Mouse (Mus musculus) megakaryocyte, adult 5-6 weeks (primary cell): Measurements from ENCODE around the gene Ctps2. TPM values are rescaled to one million over a fixed set of nuclear protein-coding genes. Genes with fewer than 3 reads are reported as not detected.
A peak's percentile ranks its signal among the peaks of the same experiment; 100 is the strongest.
"Not testable (repeated sequence)": the region's sequence is repeated elsewhere in the genome, so short reads cannot be mapped to it uniquely, and the experiment has no call there.

Experiments used
- ATAC-seq: 2 replicates; pipeline ENCODE4 v1.8.0; 2016; ENCODE audit warnings: mild to moderate bottlenecking, inconsistent platforms; ENCODE audit not compliant: poor library complexity, severe bottlenecking
- total RNA-seq, 2 experiments: library from RNA; stranded (forward) in 1 of 2; stranded (reverse) in 1 of 2; fragments of 153-499, 151-499 nt in 1 of 2; fragments of 221-1000, 200-1000 nt in 1 of 2; gene quantifications; 2 replicates each; pipeline versions ENCODE4 v1.2.3 to v1.2.4; 2015 to 2017

Gene Ctps2
- 172 and 190 TPM in 2 replicates for total RNA-seq (2015)
- 87.4 and 88.7 TPM in 2 replicates for total RNA-seq (2017)

DNA sequence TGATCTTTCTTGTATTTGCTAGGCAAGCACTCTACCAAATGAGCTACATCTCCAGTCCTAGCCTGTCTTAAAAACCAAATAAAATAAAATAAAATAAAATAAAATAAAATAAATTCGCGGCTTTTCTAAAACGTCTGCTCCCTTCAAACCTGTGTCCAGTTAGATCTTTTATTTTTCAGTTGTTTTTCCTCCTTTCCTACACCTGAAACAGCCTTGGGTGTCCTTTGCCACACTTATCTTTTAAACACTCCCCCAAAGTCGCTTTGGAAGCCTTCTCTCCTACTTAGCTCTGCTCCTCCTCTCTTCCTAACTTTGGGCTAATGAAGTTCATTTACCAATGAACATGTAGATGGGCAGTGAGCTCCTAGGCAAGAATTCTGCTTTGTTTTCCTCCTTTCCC, at the start of gene Ctps2:
Ctps2 (plus strand) TSS at position 301 of the 400 bp plus-strand sequence.
- no peak for ATAC-seq

DNA sequence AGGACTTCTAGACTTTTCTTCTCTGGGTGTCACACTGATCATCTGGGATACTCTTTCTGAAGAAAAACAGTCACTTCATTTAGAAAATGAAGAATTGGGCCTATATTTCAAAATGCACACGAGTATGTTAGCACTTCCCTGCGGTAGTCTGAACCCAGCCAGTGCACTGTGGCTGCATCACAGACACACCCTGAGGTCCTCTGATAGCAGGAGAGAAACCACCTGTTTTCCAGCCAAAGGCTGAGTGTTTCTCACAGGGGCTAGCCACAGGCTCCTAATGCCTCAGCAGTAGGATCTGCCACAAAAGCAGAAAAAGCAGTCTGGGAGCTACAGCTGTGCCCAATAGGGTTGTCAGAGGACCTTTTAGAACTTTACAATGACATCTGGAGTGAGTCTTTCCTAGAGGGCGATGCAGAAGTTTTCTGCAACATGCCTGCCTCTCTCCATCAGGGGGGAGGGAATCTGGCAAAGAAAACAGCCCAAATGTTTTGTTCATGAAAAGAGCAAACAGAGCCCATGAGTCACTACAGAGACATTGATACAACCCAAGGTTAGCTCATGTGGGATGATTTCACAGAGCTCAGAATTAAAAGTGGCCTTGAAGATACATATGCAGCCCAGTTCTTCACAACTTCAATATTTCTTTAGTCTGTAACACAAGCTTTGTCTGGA, 32.6 kb upstream of the Ctps2 start:
- ATAC-seq, result no peak

DNA sequence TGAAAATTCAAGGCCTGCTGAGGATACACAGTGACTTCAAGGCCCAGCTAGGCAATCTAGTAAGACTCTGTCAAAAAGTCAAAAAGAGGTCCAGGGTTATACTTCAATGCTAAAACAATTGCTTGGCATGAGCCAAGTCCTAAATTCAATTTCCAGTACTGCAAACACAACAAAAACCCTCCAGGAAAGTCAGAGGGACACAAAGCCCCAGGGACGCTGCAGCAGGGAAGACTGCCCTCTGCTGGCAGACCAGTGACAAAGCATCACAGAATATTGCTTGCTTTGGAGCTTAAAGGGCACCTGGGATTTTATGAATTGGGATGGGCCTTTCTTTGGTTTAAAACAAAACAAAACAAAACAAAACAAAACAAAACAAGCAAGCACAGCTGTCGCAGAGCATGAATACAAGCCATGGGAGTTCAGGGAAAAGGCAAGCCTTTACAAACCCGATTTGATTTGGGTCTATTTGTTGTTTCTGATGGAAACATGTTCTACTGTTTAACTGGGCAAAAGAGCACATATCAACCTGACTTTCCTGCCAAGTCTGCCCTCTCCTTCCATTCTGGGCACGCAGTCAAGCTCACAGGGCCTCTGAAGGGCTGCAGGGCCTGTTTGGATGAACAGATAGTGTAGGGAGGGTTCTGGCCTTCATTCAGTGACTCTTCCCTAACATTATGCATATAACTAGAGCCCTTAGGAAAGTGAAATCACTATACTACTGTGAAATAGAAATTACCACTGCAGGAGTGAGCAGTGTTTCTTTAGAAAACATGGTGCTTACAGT, 29.1 kb upstream of the Ctps2 start:
- ATAC-seq, result peak; percentile 77

DNA sequence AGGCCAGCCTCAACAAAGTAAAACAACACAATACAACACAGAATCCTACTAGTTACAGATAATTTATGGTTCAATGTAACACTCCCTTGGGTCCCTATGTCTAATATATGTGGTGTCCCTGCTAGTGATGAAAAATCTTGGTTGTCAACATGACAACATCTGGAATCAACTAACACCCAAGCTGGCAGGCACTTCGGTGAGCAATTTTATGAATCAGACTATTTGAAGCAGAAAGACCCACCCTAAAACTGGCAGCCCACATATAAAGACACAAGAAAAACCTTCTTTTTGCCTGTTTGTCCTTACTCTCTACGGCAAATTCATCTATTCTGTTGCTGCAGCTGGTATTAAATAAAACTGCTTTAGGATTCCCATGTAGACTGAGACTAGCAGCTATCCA, 27.3 kb upstream of the Ctps2 start:
- ATAC-seq, result no peak

DNA sequence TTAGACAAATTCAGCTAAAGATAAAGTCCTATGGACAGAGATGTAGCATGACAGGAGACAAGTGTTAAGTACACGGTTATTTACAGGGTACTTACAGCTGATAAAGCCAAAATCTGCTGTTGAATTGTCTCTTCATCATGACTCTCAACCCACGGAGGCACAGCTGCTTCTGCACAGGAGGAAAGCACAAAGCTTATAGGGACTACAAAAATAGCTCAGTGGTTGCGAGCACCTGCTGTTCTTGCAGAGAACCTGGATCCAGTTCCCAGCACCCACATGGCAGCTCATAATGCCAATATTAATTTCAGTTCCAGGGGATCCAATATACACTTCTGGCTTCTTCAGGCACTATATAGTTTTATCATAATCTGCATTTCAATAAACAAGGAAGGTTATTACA, 22.8 kb upstream of the Ctps2 start:
- ATAC-seq, result no peak

DNA sequence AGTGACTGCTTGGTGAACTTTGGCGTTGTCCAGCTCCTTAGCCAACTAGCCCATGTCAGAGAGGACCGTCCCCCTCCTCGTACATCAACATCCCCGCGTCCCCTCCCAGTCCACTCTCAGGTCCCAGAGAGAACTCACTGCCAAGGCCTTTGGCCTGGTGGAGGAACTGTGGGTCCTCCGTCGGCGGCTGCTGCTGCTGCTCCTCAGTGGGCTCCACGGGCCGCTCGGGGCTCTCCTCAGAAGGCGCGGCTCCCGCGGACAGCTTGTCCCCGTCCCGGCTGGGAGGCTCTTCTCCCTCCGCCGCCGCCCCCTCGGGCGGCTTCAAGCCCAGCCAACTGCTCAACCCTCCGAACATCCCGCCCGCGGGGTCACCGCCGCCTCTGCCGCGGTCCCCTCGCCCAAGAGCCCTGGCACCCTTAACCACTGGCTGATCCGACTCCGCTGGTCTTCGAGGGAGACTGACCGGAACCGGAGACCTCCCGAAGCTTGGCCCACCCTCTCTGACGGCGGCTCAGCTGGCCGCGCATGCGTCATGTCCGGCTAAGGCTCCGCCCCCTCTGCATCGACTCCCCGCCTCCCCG, 13.0 kb upstream of the Ctps2 start, which contains the start of gene Syap1:
Syap1 (minus strand) TSS at position 517 of the 581 bp plus-strand sequence.
- peak; percentile 99 for ATAC-seq

DNA sequence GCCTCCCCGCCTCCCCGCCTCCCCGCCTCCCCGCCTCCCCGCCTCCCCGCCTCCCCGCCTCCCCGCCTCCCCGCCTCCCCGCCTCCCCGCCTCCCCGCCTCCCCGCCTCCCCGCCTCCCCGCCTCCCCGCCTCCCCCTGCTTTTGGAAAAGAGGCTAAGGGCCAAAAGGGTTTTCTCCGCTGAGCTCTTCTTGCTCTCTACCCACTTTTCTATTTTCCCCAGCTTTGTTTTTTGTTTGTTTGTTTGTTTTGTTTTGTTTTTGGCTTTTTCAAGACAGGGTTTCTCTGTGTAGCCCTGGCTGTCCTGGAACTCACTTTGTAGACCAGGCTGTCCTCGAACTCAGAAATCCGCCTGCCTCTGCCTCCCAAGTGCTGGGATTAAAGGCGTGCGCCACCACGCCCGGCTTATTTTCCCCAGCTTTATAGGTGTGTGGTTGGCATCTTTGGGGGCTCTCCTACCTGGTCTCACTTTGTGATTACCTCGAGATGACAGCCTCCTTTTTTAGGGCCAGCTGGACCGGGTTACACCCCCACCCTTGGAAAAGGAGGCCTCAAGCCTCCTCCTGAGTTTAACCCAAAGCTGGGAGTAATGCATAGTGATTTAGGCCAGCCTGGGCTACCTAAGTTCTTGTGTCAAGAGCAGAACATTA, 12.3 kb upstream of the Ctps2 start:
- not testable (repeated sequence) for ATAC-seq

DNA sequence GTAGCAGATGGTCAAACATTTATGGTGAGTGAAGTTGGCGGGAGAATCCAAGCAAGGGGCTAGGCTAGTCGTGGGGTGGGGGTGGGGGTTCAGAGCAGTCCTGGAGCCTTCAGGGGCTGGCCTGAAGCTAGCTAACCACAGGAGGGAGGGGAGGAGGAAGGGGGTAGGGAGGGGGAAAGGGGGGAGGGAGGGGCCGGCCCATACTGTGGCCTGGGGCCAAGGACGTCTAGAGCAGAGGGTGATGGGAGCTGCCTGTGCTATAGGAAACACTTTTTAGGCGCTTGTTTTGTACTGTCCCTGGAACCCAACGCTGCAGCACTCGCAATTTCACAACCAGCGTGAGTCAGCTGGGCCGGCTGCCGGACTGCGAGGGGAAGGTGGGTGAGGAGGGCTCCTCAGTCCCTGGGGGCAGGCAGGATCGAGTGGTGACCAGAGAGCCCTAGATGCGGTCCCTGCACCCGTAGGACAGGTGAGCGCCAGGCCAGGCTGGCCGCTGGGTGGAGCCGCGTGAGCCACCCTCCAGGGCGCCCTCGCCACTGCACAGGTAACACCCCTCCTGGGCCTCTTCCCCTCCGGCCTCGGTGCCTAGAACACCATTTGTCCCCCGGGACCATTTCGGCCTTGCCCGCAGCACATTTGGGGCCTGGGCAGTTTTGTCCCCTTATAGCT, 467 bp downstream of the Ctps2 start:
- ATAC-seq, result peak; percentile 83

DNA sequence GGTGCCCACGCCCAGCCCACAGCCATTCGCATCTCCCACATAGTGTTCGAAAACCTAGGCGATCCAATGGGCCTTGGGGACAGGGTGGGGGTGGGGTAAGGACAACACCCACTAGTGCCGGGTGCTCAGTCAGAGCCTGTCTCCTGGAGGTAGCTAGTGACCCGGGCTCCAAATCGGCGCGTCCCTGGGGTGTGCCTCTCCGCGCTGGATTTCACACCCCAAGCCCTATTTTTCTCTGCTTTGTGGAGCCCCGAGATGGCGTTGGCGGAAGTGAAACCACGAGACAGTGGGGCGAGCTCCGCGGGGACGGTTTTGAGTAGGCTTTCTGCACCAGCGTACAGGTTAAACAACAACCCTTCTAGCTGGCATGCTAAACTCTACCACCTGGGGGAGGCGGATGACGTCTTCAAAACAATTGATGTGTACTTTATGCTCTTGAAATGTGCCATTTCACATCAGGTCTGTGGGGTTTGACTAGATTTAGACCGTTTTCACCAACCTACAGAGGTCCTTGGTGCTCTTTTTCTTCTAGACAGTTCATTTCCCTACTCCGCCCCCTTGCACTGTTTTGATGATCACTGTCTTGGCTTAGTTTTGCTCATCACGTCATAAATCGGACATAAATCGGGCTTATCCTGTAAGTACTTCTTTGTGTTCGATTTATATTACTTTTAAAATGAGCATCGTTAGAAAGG, 1.1 kb downstream of the Ctps2 start:
- peak; percentile 80 for ATAC-seq

DNA sequence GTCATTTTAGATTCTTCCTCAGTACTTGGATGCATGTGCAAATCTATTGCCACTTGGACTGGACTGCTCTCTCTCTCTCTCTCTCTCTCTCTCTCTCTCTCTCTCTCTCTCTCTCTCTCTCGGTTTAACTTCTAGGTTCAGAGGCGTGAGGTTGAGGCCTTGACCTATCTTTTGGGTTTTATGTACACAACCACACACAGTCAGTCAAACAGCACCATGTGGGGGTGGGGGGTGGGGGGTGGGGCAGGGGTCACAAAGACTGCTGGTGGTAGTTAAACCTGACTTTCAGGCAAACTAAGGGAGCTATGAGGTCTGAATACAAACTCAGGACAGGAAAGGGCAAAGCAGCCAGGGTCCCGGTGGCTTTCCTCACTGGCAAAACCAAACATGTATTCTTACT, 6.5 kb downstream of the Ctps2 start:
- ATAC-seq, result no peak

DNA sequence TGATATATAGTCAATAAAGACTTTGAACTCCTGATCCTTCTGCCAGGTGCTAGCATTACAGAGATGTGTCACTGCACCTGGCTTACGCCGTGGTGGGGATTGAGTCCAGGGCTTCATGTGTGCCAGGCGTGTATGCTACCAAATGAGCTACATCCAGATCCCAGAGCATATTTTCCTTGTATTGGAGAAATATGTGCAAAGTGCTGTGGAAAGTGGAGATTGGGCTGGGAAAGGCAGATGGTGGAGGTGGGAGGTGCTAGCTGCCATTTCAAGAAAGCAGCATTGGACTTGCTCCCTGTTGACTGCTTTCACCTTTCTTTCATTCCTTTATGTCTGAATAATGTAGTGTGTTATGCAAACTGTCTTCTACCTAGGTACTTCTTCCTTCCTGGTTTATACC, 12.6 kb downstream of the Ctps2 start:
- ATAC-seq, result no peak

DNA sequence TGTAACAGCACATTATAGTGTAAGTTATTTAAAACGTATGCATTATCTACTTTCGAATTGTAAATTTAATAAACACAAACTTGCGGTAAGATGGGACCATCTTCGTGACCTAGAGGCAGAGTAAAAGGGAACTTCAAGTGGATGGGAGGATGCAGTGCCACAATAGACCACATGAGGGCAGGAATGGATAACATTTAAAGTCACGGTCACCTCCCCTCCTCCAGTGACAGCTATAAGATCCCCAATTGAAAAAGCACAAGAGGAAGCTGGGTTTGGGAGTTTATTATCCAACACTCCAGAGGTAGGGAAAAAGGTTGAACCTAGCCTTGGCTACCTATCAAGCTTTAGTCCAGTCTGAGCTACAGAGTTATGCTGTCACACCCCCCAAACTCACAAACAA, 14.7 kb downstream of the Ctps2 start:
- ATAC-seq, result peak; percentile 96

DNA sequence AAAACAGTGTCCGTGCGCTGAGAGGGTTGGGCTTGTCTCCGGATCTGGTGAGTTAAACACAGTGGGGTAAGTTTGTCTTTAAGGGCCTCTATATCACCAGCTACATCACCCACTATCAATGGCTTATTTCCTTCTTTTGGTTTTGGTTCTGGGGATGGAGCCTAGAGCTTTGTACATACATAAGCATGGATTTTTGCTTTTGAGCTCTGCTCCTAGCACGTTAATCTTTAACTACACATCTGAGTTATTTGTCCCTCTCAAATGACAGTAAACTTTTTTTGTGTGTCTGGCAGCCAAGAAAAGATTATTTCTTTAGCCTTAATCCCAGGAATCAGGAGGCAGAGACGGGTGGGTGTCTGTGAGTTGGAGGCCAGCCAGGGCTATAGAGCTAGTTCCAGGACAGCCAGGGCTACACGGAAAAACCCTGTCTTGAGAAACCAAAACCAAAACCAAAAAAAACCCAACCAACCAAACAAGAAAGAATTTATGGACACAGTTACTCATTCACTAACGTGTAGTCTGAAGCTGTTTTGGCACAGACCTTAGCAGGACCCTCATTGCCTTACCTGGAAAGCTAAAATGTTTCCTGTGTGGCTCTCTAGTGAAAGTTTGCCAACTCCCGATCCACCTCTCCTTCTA, 20.6 kb downstream of the Ctps2 start:
- no peak for ATAC-seq

DNA sequence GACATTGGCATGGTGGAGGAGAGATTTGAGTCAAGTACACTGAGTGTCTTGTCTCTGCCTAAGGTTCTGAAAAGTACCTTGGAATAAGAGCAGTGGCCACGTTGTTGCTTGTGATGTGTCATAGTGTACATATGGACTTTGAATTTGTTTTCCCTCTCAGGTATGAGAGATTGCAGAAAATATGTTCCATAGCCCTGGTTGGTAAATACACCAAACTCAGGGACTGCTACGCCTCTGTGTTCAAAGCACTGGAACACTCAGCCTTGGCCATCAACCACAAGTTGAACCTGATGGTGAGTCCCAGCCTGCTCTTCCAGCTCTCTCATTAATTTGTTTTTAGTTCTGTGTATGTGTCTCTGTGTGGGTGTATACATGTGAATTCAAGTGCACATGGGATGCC, 30.4 kb downstream of the Ctps2 start:
- ATAC-seq, result no peak

DNA sequence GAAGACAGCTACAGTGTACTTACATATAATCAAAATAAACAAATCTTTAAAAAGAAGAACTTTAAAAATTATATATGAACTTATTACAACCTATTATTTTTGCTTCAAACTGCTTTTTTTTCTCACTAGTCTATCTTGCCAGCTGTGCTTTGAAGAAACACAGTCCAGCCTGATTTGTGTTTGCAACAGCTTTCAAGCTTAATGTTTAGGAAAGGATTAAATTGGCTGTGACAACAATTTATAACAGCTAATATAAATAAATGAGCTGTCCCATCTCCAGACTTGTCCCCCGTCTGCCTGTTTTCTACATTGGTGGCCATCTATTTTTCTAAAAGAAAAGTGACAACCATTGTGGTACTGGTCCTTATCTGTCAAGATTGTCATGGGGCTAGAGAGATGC, 41.0 kb downstream of the Ctps2 start:
- ATAC-seq, result no peak

DNA sequence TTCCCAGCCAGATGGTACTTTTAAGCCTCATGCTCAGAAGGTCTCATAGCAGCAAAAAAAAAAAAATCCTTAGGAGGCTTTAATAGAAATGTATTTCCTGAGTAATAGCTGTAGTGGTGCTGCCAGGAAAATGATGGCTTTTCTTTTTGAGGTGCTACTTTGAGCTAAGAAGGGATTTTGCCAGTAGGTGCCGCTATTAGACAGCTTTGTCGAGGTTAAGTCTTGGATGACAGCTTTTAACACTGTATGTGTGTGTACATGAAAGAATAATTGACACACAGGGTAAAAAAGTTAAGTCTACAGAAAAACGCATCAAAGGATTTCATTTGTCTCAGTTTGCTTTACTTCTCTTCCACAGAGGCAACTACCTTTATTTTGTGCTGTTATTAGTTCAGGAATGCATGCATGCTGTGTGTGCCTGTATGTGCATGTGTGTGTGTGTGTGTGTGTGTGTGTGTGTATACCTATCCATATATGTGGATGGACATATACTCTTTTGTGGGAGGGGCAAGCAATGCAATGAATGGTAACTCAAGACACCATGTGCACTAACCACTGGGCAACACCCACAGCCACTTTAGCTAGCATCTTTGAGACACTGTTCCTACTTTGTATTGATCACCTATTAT, 48.9 kb downstream of the Ctps2 start:
- ATAC-seq, result no peak

DNA sequence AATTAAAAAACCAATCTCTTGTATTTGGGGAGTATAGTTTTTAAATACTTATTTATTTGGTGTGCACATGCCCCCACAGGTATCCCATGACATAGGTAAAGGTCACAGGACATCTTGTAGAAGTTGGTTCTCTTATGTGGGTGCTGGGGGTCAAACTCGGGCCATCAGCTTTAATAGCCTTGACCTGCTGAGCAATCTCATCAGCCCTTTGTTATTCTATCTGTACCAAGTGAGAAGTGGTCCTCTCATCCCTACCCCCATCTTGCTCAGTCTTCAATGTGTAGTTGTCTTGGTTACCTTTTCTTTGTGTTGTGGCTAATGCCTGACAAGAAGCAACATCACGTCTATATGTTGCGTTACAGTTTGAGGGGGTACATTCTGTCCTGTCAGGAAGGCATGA, 56.9 kb downstream of the Ctps2 start:
- ATAC-seq, result no peak

DNA sequence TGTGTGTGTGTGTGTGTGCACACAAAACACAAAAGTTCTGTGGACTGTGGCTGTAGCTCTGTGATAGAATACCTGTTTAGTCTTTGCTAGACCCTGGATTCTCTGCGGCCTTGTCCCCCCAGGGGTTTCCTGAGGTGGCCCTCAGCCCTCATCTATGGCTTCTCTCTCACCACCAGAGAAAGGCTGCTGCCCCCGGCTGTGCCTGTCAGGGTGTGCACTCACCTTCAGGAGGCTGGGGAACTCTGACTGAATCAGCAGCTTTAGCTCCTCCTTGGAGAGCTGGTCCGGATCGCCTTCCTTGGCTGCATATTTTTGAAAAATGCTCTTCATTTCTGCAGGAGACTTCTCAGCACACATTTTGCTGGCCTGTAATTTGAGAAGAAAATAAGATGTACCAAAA, 62.8 kb downstream of the Ctps2 start:
- ATAC-seq, result no peak

DNA sequence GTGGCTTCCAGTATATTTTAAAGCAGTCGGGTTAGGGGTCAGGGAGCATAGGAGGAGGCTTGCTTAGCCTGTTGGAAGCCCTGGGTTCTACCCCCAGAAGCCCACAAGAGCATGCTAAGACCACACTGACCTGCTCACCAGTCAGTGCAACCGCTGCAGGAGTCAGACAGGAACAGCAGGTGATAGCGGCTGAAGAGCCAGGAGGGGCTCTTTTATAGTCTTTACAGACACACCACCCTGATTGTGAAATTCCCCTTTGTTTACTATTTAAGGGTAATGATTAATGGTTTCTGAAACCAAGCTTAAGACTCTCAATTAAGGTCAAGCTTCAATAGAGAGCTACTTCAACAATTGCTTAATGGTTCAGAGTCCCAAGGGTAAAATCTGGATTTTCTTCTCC, 63.3 kb downstream of the Ctps2 start, which contains the start of gene S100g:
S100g (minus strand) TSS at position 217 of the 400 bp plus-strand sequence.
- ATAC-seq, result no peak
